ENCODE assay signal across 10 mouse cellular contexts in genomic region chr2:26041163-26041810, GRCm38 (mm10). TPM values are rescaled to one million over a fixed set of nuclear protein-coding genes. Genes with fewer than 3 reads are reported as not detected.
DNase-seq lines count a peak whose midpoint lies in the region; ATAC-seq and TF ChIP-seq lines count a peak whose summit lies in the region.
"Had no signal": no experiment of that assay in that cellular context is flagged by ENCODE, and none has a peak within 500 bp of the region (broad histone marks: within the 10 kb centered on the region; RNA-seq: fewer than 3 reads in every experiment).

No protein-coding gene starts in this region.

- no peaks in the 10 kb centered on the region for H3K27me3 ChIP-seq in hindbrain, embryonic 11.5 days (ENCODE audit: control insufficient read depth, insufficient read depth, low read length)
- peaks cover 12% of the 10 kb centered on the region; the same call in 1 of the 2 replicates for H3K27me3 ChIP-seq in hindbrain, embryonic 10.5 days (ENCODE audit: insufficient read depth, poor library complexity, severe bottlenecking)
- H3K27me3 ChIP-seq in kidney, adult 2 months (replicated peaks; ENCODE audit: control insufficient read depth, insufficient read depth, low read length), result no peaks in the 10 kb centered on the region

- no peak for DNase-seq in hindbrain, embryonic 11.5 days (ENCODE audit: low spot score)
- no peak for DNase-seq in hindbrain, embryonic 10.5 days (ENCODE audit: low spot score)
- peak; percentile 5 for DNase-seq in forelimb bud, embryonic 11.5 days (ENCODE audit: low read depth, low spot score)
- DNase-seq in kidney, adult 2 months, result peak; percentile 71
- DNase-seq in lung, postnatal 10 days, result peak; percentile 28
- no peak for DNase-seq in cerebellum, adult 18-20 months
- no peak for DNase-seq in frontal cortex, postnatal 14 days (ENCODE audit: low spot score in 2 of 2)

- TF ChIP-seq CTCF in kidney, adult 2 months (conservative IDR thresholded peaks at IDR 0.05; ENCODE audit: insufficient read depth, insufficient read length, low read depth, low read length), result no peak

- H3K9me3 ChIP-seq in hindbrain, embryonic 11.5 days (ENCODE audit: control insufficient read depth, low read length), result no peaks in the 10 kb centered on the region
- no peaks in the 10 kb centered on the region for H3K9me3 ChIP-seq in hindbrain, embryonic 10.5 days
- H3K9me3 ChIP-seq: embryonic facial prominence, embryonic 12.5 days had no signal

- 68% methylated on average over 14 of the region's 14 CpGs for WGBS in hindbrain, embryonic 11.5 days
- 68% methylated on average over 14 of the region's 14 CpGs for WGBS in hindbrain, embryonic 10.5 days
- WGBS in kidney, adult 2 months, result 38% methylated on average over 14 of the region's 14 CpGs

- ATAC-seq in hindbrain, embryonic 11.5 days (ENCODE audit: low FRiP score), result no peak
- ATAC-seq in frontal cortex, adult (ENCODE audit: low TSS enrichment), result no peak

- H3K9ac ChIP-seq in hindbrain, embryonic 11.5 days (ENCODE audit: low read depth, low read length), result 0 out of 2 replicates have a peak overlapping the region, but pooled peaks have one; percentile 27
- H3K9ac ChIP-seq: embryonic facial prominence, embryonic 12.5 days; liver, embryonic 14.5 days had no signal

- no peak overlapping the region for H3K4me2 ChIP-seq in hindbrain, embryonic 11.5 days (replicated peaks; ENCODE audit: low read depth, low read length)
- H3K4me2 ChIP-seq: embryonic facial prominence, embryonic 12.5 days had no signal

- no peak overlapping the region for H3K4me3 ChIP-seq in hindbrain, embryonic 11.5 days (ENCODE audit: low read depth, low read length)
- H3K4me3 ChIP-seq in hindbrain, embryonic 10.5 days, result no peak overlapping the region
- no peak overlapping the region for H3K4me3 ChIP-seq in kidney, adult 2 months (ENCODE audit: insufficient read depth, low read depth, low read length)
- H3K4me3 ChIP-seq: embryonic facial prominence, embryonic 12.5 days had no signal

- H3K36me3 ChIP-seq in hindbrain, embryonic 11.5 days (ENCODE audit: control insufficient read depth, insufficient read depth, low read length), result no peaks in the 10 kb centered on the region
- no peaks in the 10 kb centered on the region for H3K36me3 ChIP-seq in hindbrain, embryonic 10.5 days
- H3K36me3 ChIP-seq in kidney, adult 2 months (ENCODE audit: control insufficient read depth, insufficient read depth, low read length), result no peaks in the 10 kb centered on the region
- H3K36me3 ChIP-seq: embryonic facial prominence, embryonic 12.5 days had no signal

- no peaks in the 10 kb centered on the region for H3K4me1 ChIP-seq in hindbrain, embryonic 11.5 days (replicated peaks; ENCODE audit: control insufficient read depth, insufficient read depth, low read length)
- peaks cover 19% of the 10 kb centered on the region; the same call in 1 of the 2 replicates for H3K4me1 ChIP-seq in hindbrain, embryonic 10.5 days (replicated peaks)
- H3K4me1 ChIP-seq in kidney, adult 2 months (ENCODE audit: control insufficient read depth, insufficient read depth, low read length), result peaks cover 3% of the 10 kb centered on the region; the same call in 1 of the 2 replicates
- H3K4me1 ChIP-seq: embryonic facial prominence, embryonic 12.5 days had no signal

- H3K27ac ChIP-seq in hindbrain, embryonic 11.5 days (ENCODE audit: low read depth, low read length), result no peak overlapping the region
- no peak overlapping the region for H3K27ac ChIP-seq in hindbrain, embryonic 10.5 days
- H3K27ac ChIP-seq in kidney, adult 2 months (ENCODE audit: insufficient read depth, low read depth, low read length), result peak overlapping the region; percentile 66
- H3K27ac ChIP-seq: embryonic facial prominence, embryonic 12.5 days; liver, embryonic 14.5 days had no signal

- no peak for TF ChIP-seq POLR2A in kidney, adult 2 months (IDR thresholded peaks at IDR 0.05; ENCODE audit: low read depth, low read length)

RNA-seq across cellular contexts. Expression of gene Ubac1, which starts 19.7 kb away (rescaled TPM):
- 106 and 111 TPM in 2 replicates for polyA plus RNA-seq in hindbrain, embryonic 11.5 days (2014; fragmentation: Nextera tagmentation; extraction: Ambion mirVana)
- 94.4 and 96.9 TPM in 2 replicates for polyA plus RNA-seq in hindbrain, embryonic 10.5 days (2016; fragmentation: Nextera tagmentation; extraction: Ambion mirVana)
- polyA plus RNA-seq in kidney, adult 2 months (2012; rRNA removed), result 63.4 and 65.8 TPM in 2 replicates

RNA-seq across cellular contexts. Expression of gene Camsap1, which starts 58.2 kb away (rescaled TPM):
- 34.9 and 50.4 TPM in 2 replicates for polyA plus RNA-seq in hindbrain, embryonic 11.5 days (2014; fragmentation: Nextera tagmentation; extraction: Ambion mirVana)
- polyA plus RNA-seq in hindbrain, embryonic 10.5 days (2016; fragmentation: Nextera tagmentation; extraction: Ambion mirVana), result 33.4 and 48.7 TPM in 2 replicates
- 6.3 and 7.1 TPM in 2 replicates for polyA plus RNA-seq in kidney, adult 2 months (2012; rRNA removed)

Comparison
In these comparisons a context has a peak if more than half of its experiments do, and no peak if none do; other contexts are left out.
1. DNase-seq: peak in forelimb bud, embryonic 11.5 days (single experiment), kidney, adult 2 months (single experiment) and lung, postnatal 10 days (single experiment); none in hindbrain, embryonic 11.5 days (single experiment), hindbrain, embryonic 10.5 days (single experiment), cerebellum, adult 18-20 months (0 of 2) and frontal cortex, postnatal 14 days (0 of 2).